Mouse (Mus musculus): ENCODE measurements at regions not wholly inside any gene's neighbourhood (a gene's known extent, or its start where the extent isn't known, plus 50 kb on each side); places are given as distances from the start of the nearest gene placed in this dataset.

GRCm38 (mm10) chr16:29736211-29736610, 157.1 kb downstream of the Opa1 start:
- H3K27me3 ChIP-seq (ENCODE audit: control insufficient read depth, insufficient read depth, insufficient read length), result no peaks in the 10 kb centered on the region
- no peaks in the 10 kb centered on the region for H3K79me2 ChIP-seq (ENCODE audit: control insufficient read depth, insufficient read depth)
- TF ChIP-seq SRF (IDR thresholded peaks at IDR 0.05; ENCODE audit: control insufficient read depth, insufficient read length, low read depth), result no peak
- TF ChIP-seq POLR2A (IDR thresholded peaks at IDR 0.05; ENCODE audit: insufficient read length, low read depth), result no peak
- TF ChIP-seq REST (IDR thresholded peaks at IDR 0.05; ENCODE audit: insufficient read depth, insufficient read length), result no peak
- TF ChIP-seq MAX (IDR thresholded peaks at IDR 0.05; ENCODE audit: low read depth), result no peak
- no peak for TF ChIP-seq TCF3 (IDR thresholded peaks at IDR 0.05; ENCODE audit: insufficient read length, low read depth)
- no peak for TF ChIP-seq CEBPB (IDR thresholded peaks at IDR 0.05; ENCODE audit: insufficient read depth, poor library complexity, severe bottlenecking)
- no peak for TF ChIP-seq USF1 (IDR thresholded peaks at IDR 0.05; ENCODE audit: low read depth)
- TF ChIP-seq POLR2AphosphoS2 (IDR thresholded peaks at IDR 0.05; ENCODE audit: insufficient read length, low read depth), result no peak
- TF ChIP-seq TCF12 (IDR thresholded peaks at IDR 0.05; ENCODE audit: insufficient read depth, poor library complexity, severe bottlenecking), result no peak
- TF ChIP-seq MYOG (IDR thresholded peaks at IDR 0.05; ENCODE audit: control insufficient read depth in 1 of 3, insufficient read depth in 1 of 3, insufficient read length in 2 of 3, low read depth in 2 of 3), result no peak
- no peak for TF ChIP-seq MYOD1 (IDR thresholded peaks at IDR 0.05; ENCODE audit: control insufficient read depth in 1 of 3, insufficient read length in 2 of 3, low read depth in 2 of 3)
- H3ac ChIP-seq (ENCODE audit: control insufficient read depth, insufficient read length), result no peak overlapping the region
- H3K36me3 ChIP-seq (ENCODE audit: control insufficient read depth, insufficient read depth), result no peaks in the 10 kb centered on the region
- no peak overlapping the region for H3K4me3 ChIP-seq
- no peak overlapping the region for H3K4me2 ChIP-seq (ENCODE audit: low read depth)

- Histone ChIP-seq H3K79me2 (ENCODE audit: control insufficient read depth, insufficient read depth) (no peaks in the 10 kb centered on the region), H3ac (ENCODE audit: control insufficient read depth, insufficient read length) (no peak overlapping the region), H3K4me3 (no peak overlapping the region), H3K36me3 (ENCODE audit: control insufficient read depth, insufficient read depth) (no peaks in the 10 kb centered on the region), H3K4me2 (ENCODE audit: low read depth) (no peak overlapping the region), H3K27me3 (ENCODE audit: control insufficient read depth, insufficient read depth, insufficient read length) (no peaks in the 10 kb centered on the region)
- no peak for TF ChIP-seq SRF (IDR thresholded peaks at IDR 0.05; ENCODE audit: control insufficient read depth, insufficient read length, low read depth)
- TF ChIP-seq E2F4 (IDR thresholded peaks at IDR 0.05; ENCODE audit: insufficient read depth), result no peak
- no peak for TF ChIP-seq REST (IDR thresholded peaks at IDR 0.05; ENCODE audit: insufficient read depth, insufficient read length)
- no peak for TF ChIP-seq MYOD1 (IDR thresholded peaks at IDR 0.05; ENCODE audit: control insufficient read depth in 1 of 3, insufficient read length in 2 of 3, low read depth in 2 of 3)
- no peak for TF ChIP-seq CEBPB (IDR thresholded peaks at IDR 0.05; ENCODE audit: insufficient read depth, poor library complexity, severe bottlenecking)
- TF ChIP-seq MYOG (IDR thresholded peaks at IDR 0.05; ENCODE audit: control insufficient read depth in 1 of 3, insufficient read depth in 1 of 3, insufficient read length in 2 of 3, low read depth in 2 of 3), result no peak
- TF ChIP-seq TCF3 (IDR thresholded peaks at IDR 0.05; ENCODE audit: insufficient read length, low read depth), result no peak
- no peak for TF ChIP-seq MAX (IDR thresholded peaks at IDR 0.05; ENCODE audit: low read depth)
- no peak for TF ChIP-seq POLR2A (IDR thresholded peaks at IDR 0.05; ENCODE audit: insufficient read length, low read depth)
Measured at GRCm38 (mm10) chr16:29738075-29738474, 158.9 kb downstream of the Opa1 start.

GRCm38 (mm10) chr16:29742497-29743230, 163.5 kb downstream of the Opa1 start:
- H3K4me2 ChIP-seq (ENCODE audit: low read depth), result no peak overlapping the region
- no peak overlapping the region for H3ac ChIP-seq (ENCODE audit: control insufficient read depth, insufficient read length)
- TF ChIP-seq SRF (IDR thresholded peaks at IDR 0.05; ENCODE audit: control insufficient read depth, insufficient read length, low read depth), result no peak
- TF ChIP-seq CEBPB (IDR thresholded peaks at IDR 0.05; ENCODE audit: insufficient read depth, poor library complexity, severe bottlenecking), result no peak
- no peak for TF ChIP-seq POLR2AphosphoS2 (IDR thresholded peaks at IDR 0.05; ENCODE audit: insufficient read length, low read depth)
- TF ChIP-seq TCF12 (IDR thresholded peaks at IDR 0.05; ENCODE audit: insufficient read depth, poor library complexity, severe bottlenecking), result no peak
- no peak for TF ChIP-seq MYOD1 (IDR thresholded peaks at IDR 0.05; ENCODE audit: control insufficient read depth in 1 of 3, insufficient read length in 2 of 3, low read depth in 2 of 3)
- no peak for TF ChIP-seq TCF3 (IDR thresholded peaks at IDR 0.05; ENCODE audit: insufficient read length, low read depth)
- no peak for TF ChIP-seq USF1 (IDR thresholded peaks at IDR 0.05; ENCODE audit: low read depth)
- no peak for TF ChIP-seq MYOG (IDR thresholded peaks at IDR 0.05; ENCODE audit: control insufficient read depth in 1 of 3, insufficient read depth in 1 of 3, insufficient read length in 2 of 3, low read depth in 2 of 3)
- no peak for TF ChIP-seq REST (IDR thresholded peaks at IDR 0.05; ENCODE audit: insufficient read depth, insufficient read length)
- no peak for TF ChIP-seq MAX (IDR thresholded peaks at IDR 0.05; ENCODE audit: low read depth)
- TF ChIP-seq E2F4 (IDR thresholded peaks at IDR 0.05; ENCODE audit: insufficient read depth), result no peak
- no peak for TF ChIP-seq POLR2A (IDR thresholded peaks at IDR 0.05; ENCODE audit: insufficient read length, low read depth)
- no peaks in the 10 kb centered on the region for H3K79me2 ChIP-seq (ENCODE audit: control insufficient read depth, insufficient read depth)
- no peak overlapping the region for H3K4me3 ChIP-seq
- no peaks in the 10 kb centered on the region for H3K36me3 ChIP-seq (ENCODE audit: control insufficient read depth, insufficient read depth)
- no peaks in the 10 kb centered on the region for H3K27me3 ChIP-seq (ENCODE audit: control insufficient read depth, insufficient read depth, insufficient read length)

- TF ChIP-seq CEBPB (IDR thresholded peaks at IDR 0.05; ENCODE audit: insufficient read depth, poor library complexity, severe bottlenecking), result no peak
- TF ChIP-seq MYOD1 (IDR thresholded peaks at IDR 0.05; ENCODE audit: control insufficient read depth in 1 of 3, insufficient read length in 2 of 3, low read depth in 2 of 3), result no peak
- TF ChIP-seq TCF12 (IDR thresholded peaks at IDR 0.05; ENCODE audit: insufficient read depth, poor library complexity, severe bottlenecking), result no peak
- no peak for TF ChIP-seq POLR2A (IDR thresholded peaks at IDR 0.05; ENCODE audit: insufficient read length, low read depth)
- TF ChIP-seq USF1 (IDR thresholded peaks at IDR 0.05; ENCODE audit: low read depth), result no peak
- no peak for TF ChIP-seq REST (IDR thresholded peaks at IDR 0.05; ENCODE audit: insufficient read depth, insufficient read length)
- no peak for TF ChIP-seq E2F4 (IDR thresholded peaks at IDR 0.05; ENCODE audit: insufficient read depth)
- TF ChIP-seq SRF (IDR thresholded peaks at IDR 0.05; ENCODE audit: control insufficient read depth, insufficient read length, low read depth), result no peak
- TF ChIP-seq POLR2AphosphoS2 (IDR thresholded peaks at IDR 0.05; ENCODE audit: insufficient read length, low read depth), result no peak
- no peak for TF ChIP-seq TCF3 (IDR thresholded peaks at IDR 0.05; ENCODE audit: insufficient read length, low read depth)
- no peak for TF ChIP-seq MYOG (IDR thresholded peaks at IDR 0.05; ENCODE audit: control insufficient read depth in 1 of 3, insufficient read depth in 1 of 3, insufficient read length in 2 of 3, low read depth in 2 of 3)
- TF ChIP-seq MAX (IDR thresholded peaks at IDR 0.05; ENCODE audit: low read depth), result no peak
- Histone ChIP-seq H3K79me2 (ENCODE audit: control insufficient read depth, insufficient read depth) (no peaks in the 10 kb centered on the region), H3K36me3 (ENCODE audit: control insufficient read depth, insufficient read depth) (no peaks in the 10 kb centered on the region), H3K27me3 (ENCODE audit: control insufficient read depth, insufficient read depth, insufficient read length) (no peaks in the 10 kb centered on the region), H3K4me3 (no peak overlapping the region), H3ac (ENCODE audit: control insufficient read depth, insufficient read length) (no peak overlapping the region), H3K4me2 (ENCODE audit: low read depth) (no peak overlapping the region)
Measured at GRCm38 (mm10) chr16:29745486-29745885, 166.4 kb downstream of the Opa1 start.
